Mouse (Mus musculus) erythroblast, embryonic 14.5 days (primary cell): Measurements from ENCODE around the gene Wdfy3.

Source experiments
- GATA1 ChIP-seq: IDR thresholded peaks from 2 replicates; pipeline ENCODE4 v1.6.1; 2012; ENCODE audit warnings: low read length, inconsistent platforms, mixed read lengths
- TAL1 ChIP-seq: IDR thresholded peaks from 3 replicates; pipeline ENCODE4 v1.6.1; 2012; ENCODE audit warnings: low read length, inconsistent platforms, mixed read lengths

DNA sequence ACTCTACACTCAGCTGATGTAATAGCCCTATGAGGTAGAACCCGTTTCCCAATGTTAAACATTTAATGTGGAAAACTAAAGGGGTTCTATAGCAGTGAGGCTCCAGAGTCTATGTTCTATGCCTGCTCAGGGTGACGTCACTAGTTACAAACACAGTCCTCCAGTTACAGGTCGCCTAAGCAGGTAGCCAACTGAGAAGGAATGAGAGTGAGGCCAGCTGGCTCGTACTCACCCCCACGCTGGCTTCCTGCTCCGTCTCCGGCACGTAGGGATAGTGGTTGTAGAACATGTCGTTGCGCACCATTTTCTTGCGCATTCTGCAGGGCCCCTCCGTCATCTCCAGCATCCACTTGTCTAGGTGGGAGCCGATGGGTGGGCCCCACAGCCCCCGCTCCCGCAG, 187.5 kb downstream of the Wdfy3 start:
- no peak for TF ChIP-seq GATA1
- TF ChIP-seq TAL1, result no peak
